Mouse (Mus musculus) erythroid progenitor cell, adult 5-6 weeks (primary cell): ENCODE data around the gene Sv2b. TPM values are rescaled to one million over a fixed set of nuclear protein-coding genes. Genes with fewer than 3 reads are reported as not detected.

Experiments used
- ATAC-seq: replicated peaks from 2 replicates; pipeline ENCODE4 v1.8.0; 2016; ENCODE audit warnings: moderate number of reproducible peaks, mild to moderate bottlenecking, moderate TSS enrichment, inconsistent platforms; ENCODE audit not compliant: poor library complexity, low FRiP score, severe bottlenecking
- total RNA-seq, 2 experiments: library from RNA; stranded (forward) in 1 of 2; stranded (reverse) in 1 of 2; fragments of 150-400 nt in 1 of 2; fragments of 186-747, 209-891 nt in 1 of 2; gene quantifications; 2 replicates each; pipeline versions ENCODE4 v1.2.3 to v1.2.4; 2015 to 2017; ENCODE audit warnings: low replicate concordance in 2 of 2

The Sv2b gene
- total RNA-seq, 2 experiments from 2014 or later: not detected

DNA sequence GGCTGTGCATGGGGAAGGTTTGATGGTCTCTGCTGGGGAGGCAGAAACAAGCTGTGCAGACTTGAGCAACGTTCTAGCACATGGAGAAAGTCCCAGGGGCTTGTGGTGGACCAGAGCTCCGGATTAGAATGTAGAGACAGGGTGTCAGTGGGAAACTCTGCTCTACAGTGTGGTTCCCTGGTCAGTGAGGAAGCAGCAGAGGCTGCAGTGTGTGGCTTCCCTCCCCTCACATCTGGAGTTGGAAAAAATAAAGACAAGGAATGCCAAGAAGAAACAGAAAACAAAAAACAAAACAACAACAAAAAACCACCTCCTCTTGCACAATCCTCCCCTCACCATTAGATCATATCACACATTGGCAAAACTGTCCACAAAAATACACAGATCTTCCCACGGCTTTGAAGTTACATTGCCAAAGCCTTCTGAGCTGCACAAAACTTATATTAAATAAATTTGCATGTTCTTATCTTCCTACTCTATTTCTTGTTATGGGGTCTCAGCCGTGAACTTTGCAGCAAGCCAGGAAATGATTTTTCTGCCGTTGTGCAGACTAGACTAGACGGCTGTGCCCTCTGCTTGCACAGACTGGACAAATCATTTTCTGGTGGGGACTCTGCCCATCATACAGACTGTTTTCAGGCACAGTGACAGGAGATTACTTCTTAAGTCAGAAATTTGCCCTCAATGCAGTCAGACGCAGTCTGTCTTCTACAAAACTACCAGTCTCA, 86.2 kb downstream of the Sv2b start:
- ATAC-seq: no peak

DNA sequence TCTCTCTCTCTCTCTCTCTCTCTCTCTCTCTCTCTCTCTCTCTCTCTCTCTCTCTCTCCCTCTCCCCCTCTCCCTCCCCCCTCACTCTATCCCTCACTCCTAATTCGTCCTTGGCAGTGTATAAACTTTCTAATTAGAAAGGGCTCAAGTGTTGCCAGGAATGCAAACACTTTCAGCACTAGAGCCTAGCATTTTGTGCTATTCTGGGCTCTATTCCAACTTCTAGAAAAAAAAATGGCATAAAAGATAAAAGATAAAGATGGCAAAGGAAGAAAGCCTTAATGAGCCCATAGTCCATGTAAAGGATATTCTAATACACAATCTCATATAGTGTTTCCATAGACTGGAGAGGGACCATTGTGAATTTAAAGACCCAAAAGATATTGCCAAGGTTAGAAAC, 88.3 kb downstream of the Sv2b start:
- no peak for ATAC-seq

DNA sequence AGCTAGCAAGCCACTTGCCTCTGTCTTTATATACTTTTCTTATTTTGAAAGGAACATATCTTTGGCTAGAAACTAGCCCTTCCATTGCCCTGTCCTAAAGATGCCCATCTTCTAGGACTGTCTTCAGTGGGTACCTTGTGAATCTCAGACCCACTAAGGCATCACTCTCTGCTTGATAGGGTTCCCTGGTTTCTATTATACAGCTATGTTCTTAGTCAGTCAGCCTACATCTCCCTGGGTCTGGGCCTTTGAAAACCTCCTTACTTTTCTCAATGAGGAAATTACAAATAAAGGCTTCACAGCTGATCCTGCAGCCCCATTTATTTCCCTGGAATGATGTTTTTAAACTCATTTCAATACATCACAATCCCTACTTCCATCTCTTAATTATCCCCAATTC, 88.8 kb downstream of the Sv2b start:
- ATAC-seq: no peak

- no peak for ATAC-seq
Observed at GRCm38 (mm10) chr7:75216180-75216579, 92.9 kb downstream of the Sv2b start.

DNA sequence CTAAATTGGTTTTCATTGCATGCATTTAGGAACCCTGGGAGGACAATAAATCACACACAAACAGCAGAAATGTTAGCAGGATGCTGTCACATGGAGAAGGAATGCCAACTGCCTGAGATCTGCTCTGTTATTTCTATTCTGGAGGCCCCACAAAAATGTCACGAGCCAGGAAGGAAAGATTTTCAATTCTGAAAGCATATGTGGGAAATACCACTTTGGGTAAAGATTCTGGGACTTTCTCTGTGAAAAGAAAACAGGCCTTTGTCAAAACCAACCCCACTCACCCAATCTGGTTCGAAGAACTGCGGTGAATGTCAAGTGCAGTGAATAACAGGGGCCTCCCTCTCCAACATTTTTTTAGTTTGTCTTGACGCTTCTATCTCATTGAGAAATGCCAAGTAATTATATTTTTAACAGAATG, 99.8 kb downstream of the Sv2b start:
- ATAC-seq: no peak

DNA sequence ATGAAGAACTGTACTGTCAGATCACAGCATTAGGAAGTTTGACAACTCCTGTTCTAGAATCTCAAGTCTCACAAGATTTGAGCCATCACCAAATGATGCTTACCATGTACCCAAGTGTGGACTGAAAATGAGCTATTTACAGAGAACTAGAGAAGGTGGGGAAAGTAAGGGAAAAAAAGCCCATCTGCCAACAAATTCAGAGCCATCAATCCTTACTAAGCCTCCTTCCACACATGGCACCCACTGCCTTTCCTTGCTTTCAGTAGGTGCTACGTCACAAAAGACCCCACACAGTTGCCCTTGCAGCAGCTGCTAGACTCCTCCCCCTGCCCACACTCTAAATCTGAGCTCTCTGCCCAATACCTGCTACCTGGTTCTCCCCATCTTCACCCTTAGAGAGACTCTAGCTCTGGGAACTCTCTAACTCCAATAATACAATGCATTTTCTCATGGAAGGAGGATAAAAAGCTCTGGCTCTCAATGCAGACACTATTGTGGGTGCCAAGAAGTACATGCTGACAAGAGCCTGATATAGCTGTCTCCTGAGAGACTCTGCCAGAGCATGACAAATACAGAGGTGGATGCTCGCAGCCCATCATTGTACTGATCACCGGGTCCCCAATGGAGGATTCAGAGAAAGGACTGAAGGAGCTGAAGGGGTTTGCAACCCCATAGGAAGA, 101.0 kb downstream of the Sv2b start:
- no peak for ATAC-seq

DNA sequence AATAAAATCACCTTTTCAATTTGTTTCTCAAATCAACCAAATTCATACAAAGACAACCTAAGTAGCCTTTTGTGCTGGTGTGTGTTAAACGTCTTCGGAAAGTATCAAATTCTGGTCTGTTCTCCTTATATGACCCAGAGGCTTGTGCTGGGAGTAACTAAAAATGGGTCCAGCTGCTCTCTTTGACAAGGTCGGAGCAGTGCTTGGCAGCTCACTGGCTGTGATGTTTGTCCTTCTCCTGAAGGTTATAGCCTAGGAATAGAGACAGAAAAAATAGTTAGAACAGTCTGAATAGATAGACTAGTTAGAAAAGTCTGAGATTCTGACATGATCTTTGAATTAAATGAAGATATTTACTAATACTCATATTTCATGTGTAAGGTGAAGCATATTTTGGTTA, 102.4 kb downstream of the Sv2b start:
- no peak for ATAC-seq

GRCm38 (mm10) chr7:75205386-75205785, 103.7 kb downstream of the Sv2b start:
- no peak for ATAC-seq

DNA sequence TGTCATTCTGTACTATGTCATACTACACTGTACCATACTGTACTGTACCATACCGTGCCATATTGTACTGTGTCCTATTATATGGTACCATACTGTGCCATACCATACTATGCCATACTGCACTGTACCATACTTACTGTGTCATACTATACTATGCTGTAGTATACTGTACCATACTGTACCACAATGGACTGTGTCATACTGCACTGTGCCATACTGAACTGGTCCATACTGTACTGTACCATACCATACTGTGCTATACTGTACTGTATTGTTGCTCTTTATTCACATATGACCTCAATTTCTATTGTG, 114.2 kb downstream of the Sv2b start:
- peak; percentile 42; the same call in 1 of the 2 replicates for ATAC-seq

DNA sequence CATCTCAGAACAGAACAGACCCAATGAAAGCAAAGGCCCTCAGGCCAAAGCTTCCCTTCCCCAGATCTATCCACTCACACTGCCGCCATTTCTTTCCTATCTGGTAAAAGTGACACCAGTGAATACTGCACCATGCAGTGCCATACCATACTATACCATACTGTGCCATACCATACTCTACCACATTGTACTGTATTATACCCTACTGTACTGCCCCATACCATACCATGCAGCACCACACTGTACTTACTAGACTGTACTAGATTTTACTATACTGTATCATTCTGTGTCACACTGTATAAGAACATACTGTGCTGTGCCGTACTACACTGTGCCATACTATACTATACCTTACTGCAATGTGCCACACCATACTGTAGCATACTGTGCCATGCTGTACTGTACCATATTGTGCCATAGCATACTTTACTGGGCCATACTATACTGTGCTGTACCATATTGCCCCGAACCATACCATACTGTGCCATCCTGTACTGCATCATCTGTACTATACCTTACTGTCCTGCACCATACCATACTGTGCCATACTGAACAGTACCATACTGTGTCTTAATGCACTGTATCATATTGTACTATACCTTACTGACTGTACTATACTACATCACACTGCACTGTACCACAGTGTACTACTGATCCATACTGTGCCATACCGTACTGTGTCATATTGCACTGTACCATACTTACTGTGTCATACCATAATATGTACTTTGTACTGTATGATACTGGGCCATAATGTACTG, 114.7 kb downstream of the Sv2b start:
- no peak for ATAC-seq

GRCm38 (mm10) chr7:75190192-75190591, 118.9 kb downstream of the Sv2b start:
- no peak for ATAC-seq

DNA sequence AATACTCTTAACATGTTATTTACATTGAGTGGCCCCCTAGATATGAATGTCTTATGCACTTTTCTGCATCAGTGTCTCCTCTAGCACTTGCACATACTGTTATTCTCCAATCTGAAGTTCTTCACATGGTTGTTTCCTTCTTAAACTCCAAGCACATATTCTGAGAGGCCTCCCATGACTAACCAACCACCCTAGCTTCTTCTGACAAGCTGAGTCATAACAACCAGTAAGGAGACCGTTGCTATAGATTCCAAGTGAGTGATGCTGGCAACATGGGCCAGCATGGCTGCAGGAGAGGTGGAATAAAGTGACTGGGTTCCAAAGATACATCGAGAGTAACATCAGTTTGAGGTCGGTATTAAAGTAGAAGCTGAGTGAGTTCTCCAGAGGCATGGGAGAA, 134.0 kb downstream of the Sv2b start:
- no peak for ATAC-seq

DNA sequence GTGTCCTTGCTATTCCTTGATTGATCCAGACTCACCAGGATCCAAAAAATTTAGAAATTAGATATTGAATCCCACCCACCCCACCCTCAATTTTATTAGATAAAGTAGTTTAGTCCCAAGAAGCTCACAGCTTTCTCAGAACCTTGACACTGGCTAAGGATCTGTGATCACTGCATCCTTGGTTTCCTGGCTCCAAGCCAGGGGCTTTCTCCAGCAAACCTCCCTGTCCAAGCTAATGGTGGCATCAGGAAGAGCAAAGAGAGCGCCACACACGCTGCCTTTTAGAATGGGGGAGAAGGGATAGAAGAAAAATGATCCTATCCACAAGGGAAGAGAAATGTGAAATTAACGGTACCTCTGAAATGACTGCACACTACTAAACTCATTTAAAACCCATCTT, 141.6 kb downstream of the Sv2b start:
- ATAC-seq: no peak

GRCm38 (mm10) chr7:75147174-75147573, 161.9 kb downstream of the Sv2b start:
- no peak for ATAC-seq

- no peak for ATAC-seq
Observed at GRCm38 (mm10) chr7:75142800-75143199, 166.3 kb downstream of the Sv2b start.

GRCm38 (mm10) chr7:75141919-75142700, 167.0 kb downstream of the Sv2b start:
- no peak for ATAC-seq

- ATAC-seq: no peak
Observed at GRCm38 (mm10) chr7:75139306-75139705, 169.8 kb downstream of the Sv2b start.

GRCm38 (mm10) chr7:75134710-75135617, 174.1 kb downstream of the Sv2b start:
- no peak; the same call in 1 of the 2 replicates for ATAC-seq

DNA sequence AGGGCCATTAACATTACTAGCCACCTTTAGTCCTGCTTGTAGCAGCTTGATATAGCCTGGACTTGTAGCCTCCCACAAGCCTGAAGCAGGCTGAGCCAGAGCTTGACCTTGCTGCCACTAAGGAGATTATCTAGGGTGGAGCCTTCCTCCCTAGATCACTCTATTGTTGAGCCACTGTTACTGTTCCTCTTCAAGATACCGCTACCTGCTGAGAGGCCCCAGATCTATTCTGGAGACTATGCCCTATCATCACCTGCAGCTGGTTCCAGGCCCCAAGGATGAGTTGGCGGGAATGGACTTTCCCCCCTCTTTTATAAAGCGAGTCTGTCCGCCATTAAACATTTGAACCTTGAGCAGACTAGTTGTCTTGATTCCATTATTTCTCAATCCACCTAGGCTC, 181.0 kb downstream of the Sv2b start:
- no peak for ATAC-seq
